Mouse (Mus musculus) liver, adult 2 months (tissue): ENCODE data around the gene Parm1. TPM values are rescaled to one million over a fixed set of nuclear protein-coding genes. Genes with fewer than 3 reads are reported as not detected.

ENCODE experiments used
- DNase-seq: peaks from one replicate; pipeline ENCODE4 v3.0.0-alpha.2; 2011; ENCODE audit warnings: low read depth, low spot score; ENCODE audit errors: extremely low read depth
- H3K27ac ChIP-seq: fragments of 200-500 bp; replicated peaks from 2 replicates; pipeline ENCODE4 v1.5.1; 2012; ENCODE audit warnings: low read depth, mild to moderate bottlenecking, control low read depth, inconsistent platforms, low read length; ENCODE audit not compliant: insufficient read depth
- H3K27me3 ChIP-seq: fragments of 200-500 bp; 2 replicates; pipeline ENCODE4 v1.6.1; 2012; ENCODE audit warnings: mild to moderate bottlenecking, moderate library complexity, low read length, inconsistent platforms; ENCODE audit not compliant: control insufficient read depth, insufficient read depth
- H3K36me3 ChIP-seq: fragments of 200-500 bp; 2 replicates; pipeline ENCODE4 v1.6.1; 2012; ENCODE audit warnings: low read length, inconsistent platforms; ENCODE audit not compliant: control insufficient read depth, insufficient read depth
- H3K4me1 ChIP-seq: fragments of 200-500 bp; 2 replicates; pipeline ENCODE4 v1.6.1; 2011; ENCODE audit warnings: low read length; ENCODE audit not compliant: control insufficient read depth, insufficient read depth
- H3K4me3 ChIP-seq: fragments of 200-500 bp; 2 replicates; pipeline ENCODE4 v1.5.1; 2011; ENCODE audit warnings: low read depth, mild to moderate bottlenecking, control low read depth, low read length, moderate library complexity; ENCODE audit not compliant: insufficient read depth
- H3K79me2 ChIP-seq: fragments of 200-500 bp; 2 replicates; pipeline ENCODE4 v1.6.1; 2012; ENCODE audit warnings: inconsistent platforms, mild to moderate bottlenecking, low read length, moderate library complexity; ENCODE audit not compliant: control insufficient read depth, insufficient read depth
- H3K9ac ChIP-seq: fragments of 200-500 bp; 2 replicates; pipeline ENCODE4 v1.6.1; 2012; ENCODE audit warnings: low read depth, mild to moderate bottlenecking, control low read depth, inconsistent platforms, low read length
- CTCF ChIP-seq: fragments of 200-500 bp; IDR thresholded peaks from 2 replicates; pipeline ENCODE4 v1.5.1; 2011; ENCODE audit warnings: low read depth, low read length, control low read depth
- POLR2A ChIP-seq: fragments of 200-500 bp; IDR thresholded peaks from 2 replicates; pipeline ENCODE4 v1.6.1; 2011; ENCODE audit warnings: low read length, control low read depth; ENCODE audit not compliant: insufficient read depth; ENCODE audit errors: extremely low read depth
- WGBS: fragments of 180-500 bp; shearing (Covaris S2); methylation state at CpG from one replicate; pipeline ENCODE4 v1.1.7; 2018; 5-methylcytosine and 5-hydroxymethylcytosine counted together
- polyA plus RNA-seq: library from polyadenylated mRNA; depleted of rRNA; stranded (reverse); fragments of >200 nt; gene quantifications from 2 replicates; pipeline ENCODE4 v1.2.3, GENCODE M21; 2012
- total RNA-seq: library from RNA; depleted of rRNA; stranded (reverse); fragments of >200 nt; gene quantifications from 2 replicates; pipeline ENCODE4 v1.2.3, GENCODE M21; 2014

Gene Parm1
- total and polyA plus RNA-seq, 2 experiments, result under 0.01 to 0.05 TPM

GRCm38 (mm10) chr5:91651330-91651729, 133.9 kb downstream of the Parm1 start:
- Histone ChIP-seq H3K27ac (no peak overlapping the region), H3K79me2 (no peaks in the 10 kb centered on the region), H3K9ac (no peak overlapping the region), H3K27me3 (no peaks in the 10 kb centered on the region), H3K4me1 (no peaks in the 10 kb centered on the region), H3K36me3 (no peaks in the 10 kb centered on the region), H3K4me3 (no peak overlapping the region)
- DNase-seq, result no peak
- 92% methylated on average over 4 of the region's 4 CpGs for WGBS
- TF ChIP-seq POLR2A (no peak), CTCF (no peak)

DNA sequence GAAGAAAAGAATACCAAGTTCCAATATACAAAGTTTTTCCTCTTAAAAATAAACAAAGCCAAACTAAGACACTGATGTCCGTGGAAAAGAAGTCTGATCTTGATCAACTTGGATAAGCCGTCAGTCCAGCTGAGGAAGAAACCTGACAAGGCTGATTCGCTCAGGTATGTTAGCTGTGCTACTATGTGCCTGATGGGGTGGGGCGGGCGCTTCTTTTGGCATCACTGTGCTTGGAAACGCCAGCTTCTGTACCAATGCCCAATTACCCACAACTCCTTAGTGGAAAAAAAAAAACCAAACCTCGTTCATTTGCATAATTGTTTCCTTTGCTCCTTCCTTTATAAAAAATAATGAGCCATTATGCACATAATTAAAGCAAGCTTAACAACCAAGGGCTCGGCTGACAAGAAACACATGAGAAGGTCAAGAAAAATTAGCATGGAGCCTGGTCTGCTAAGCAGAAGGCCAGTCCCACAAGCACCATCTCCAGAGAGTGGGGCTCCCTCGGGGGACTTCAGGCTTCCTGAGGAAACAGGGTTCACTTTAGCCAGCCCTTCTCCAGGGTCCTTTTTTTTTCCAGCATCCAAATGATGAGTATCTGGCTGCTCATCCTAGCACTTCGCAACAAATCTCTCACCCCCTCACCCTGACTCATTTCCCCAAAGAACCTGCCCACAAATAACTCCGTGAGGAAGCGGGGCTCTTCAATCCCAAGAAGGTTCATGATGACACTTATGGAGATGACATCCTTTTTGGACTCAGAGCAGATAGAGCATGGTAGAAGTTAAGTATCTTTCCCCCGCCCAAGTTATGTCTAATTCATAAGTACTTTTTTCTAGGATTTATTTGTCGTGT, 135.9 kb downstream of the Parm1 start:
- Histone ChIP-seq H3K79me2 (no peaks in the 10 kb centered on the region), H3K27ac (no peak overlapping the region), H3K4me3 (no peak overlapping the region), H3K9ac (no peak overlapping the region), H3K27me3 (no peaks in the 10 kb centered on the region), H3K4me1 (no peaks in the 10 kb centered on the region), H3K36me3 (no peaks in the 10 kb centered on the region)
- WGBS, result 87% methylated on average over 14 of the region's 14 CpGs
- TF ChIP-seq POLR2A, result no peak
- no peak for TF ChIP-seq CTCF
- DNase-seq, result no peak

- no peaks in the 10 kb centered on the region for H3K79me2 ChIP-seq
- no peak overlapping the region for H3K9ac ChIP-seq
- H3K36me3 ChIP-seq, result no peaks in the 10 kb centered on the region
- no peak overlapping the region for H3K27ac ChIP-seq
- WGBS, result 89% methylated on average over 3 of the region's 3 CpGs
- no peaks in the 10 kb centered on the region for H3K4me1 ChIP-seq
- no peak for TF ChIP-seq POLR2A
- no peak for TF ChIP-seq CTCF
- DNase-seq, result no peak
- no peak overlapping the region for H3K4me3 ChIP-seq
- H3K27me3 ChIP-seq, result no peaks in the 10 kb centered on the region
These were observed 137.1 kb downstream of the Parm1 start for GRCm38 (mm10) chr5:91654331-91655048.

- H3K4me3 ChIP-seq, result no peak overlapping the region
- no peak for TF ChIP-seq POLR2A
- TF ChIP-seq CTCF, result no peak
- H3K27me3 ChIP-seq, result no peaks in the 10 kb centered on the region
- no peaks in the 10 kb centered on the region for H3K4me1 ChIP-seq
- no peaks in the 10 kb centered on the region for H3K79me2 ChIP-seq
- no peak overlapping the region for H3K27ac ChIP-seq
- no peaks in the 10 kb centered on the region for H3K36me3 ChIP-seq
- WGBS, result 57% methylated on average over 3 of the region's 3 CpGs
- DNase-seq, result no peak
- no peak overlapping the region for H3K9ac ChIP-seq
These were observed 137.8 kb downstream of the Parm1 start for GRCm38 (mm10) chr5:91655263-91655662.

- TF ChIP-seq CTCF (no peak), POLR2A (no peak)
- H3K36me3 ChIP-seq, result no peaks in the 10 kb centered on the region
- H3K27me3 ChIP-seq, result no peaks in the 10 kb centered on the region
- no peak overlapping the region for H3K27ac ChIP-seq
- H3K4me1 ChIP-seq, result no peaks in the 10 kb centered on the region
- no peak for DNase-seq
- H3K79me2 ChIP-seq, result no peaks in the 10 kb centered on the region
- H3K9ac ChIP-seq, result no peak overlapping the region
- no peak overlapping the region for H3K4me3 ChIP-seq
- 70% methylated on average over 1 of the region's 1 CpGs for WGBS
These were observed 145.3 kb downstream of the Parm1 start for GRCm38 (mm10) chr5:91662715-91663114.

DNA sequence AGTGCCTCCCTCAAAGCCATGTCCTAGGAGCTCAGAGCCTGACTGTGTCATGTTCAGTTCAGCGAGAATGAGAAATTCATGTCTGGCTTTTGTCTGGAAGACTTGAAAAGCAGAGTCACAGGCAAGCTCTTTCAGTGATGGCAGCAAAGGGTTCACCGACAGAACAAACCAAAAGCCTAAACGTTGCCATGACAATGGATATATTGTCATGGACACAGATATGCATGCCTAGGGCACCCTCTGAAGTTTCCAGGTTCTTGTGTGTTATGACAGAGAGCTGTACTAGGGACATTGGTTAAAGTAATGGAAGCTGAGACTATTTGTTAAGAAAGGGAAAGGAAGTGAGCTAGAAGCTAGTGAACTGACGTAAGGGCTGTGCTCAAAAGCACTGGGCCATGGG, 149.7 kb downstream of the Parm1 start:
- no peaks in the 10 kb centered on the region for H3K27me3 ChIP-seq
- no peak overlapping the region for H3K27ac ChIP-seq
- H3K9ac ChIP-seq, result no peak overlapping the region
- no peaks in the 10 kb centered on the region for H3K4me1 ChIP-seq
- no peak for DNase-seq
- H3K4me3 ChIP-seq, result no peak overlapping the region
- H3K79me2 ChIP-seq, result no peaks in the 10 kb centered on the region
- TF ChIP-seq CTCF (no peak), POLR2A (no peak)
- 87% methylated on average over 4 of the region's 4 CpGs for WGBS
- no peaks in the 10 kb centered on the region for H3K36me3 ChIP-seq
